ENCODE assay signal across 32 mouse cellular contexts in genomic region chr2:58520727-58521126, GRCm38 (mm10). TPM values are rescaled to one million over a fixed set of nuclear protein-coding genes. Genes with fewer than 3 reads are reported as not detected.
DNase-seq lines count a peak whose midpoint lies in the region; ATAC-seq and TF ChIP-seq lines count a peak whose summit lies in the region.
"Had no signal": no experiment of that assay in that cellular context is flagged by ENCODE, and none has a peak within 500 bp of the region (broad histone marks: within the 10 kb centered on the region; RNA-seq: fewer than 3 reads in every experiment).

No protein-coding gene starts in this region.

- intact Hi-C loops in heart, adult 2 months (cut with DNase I) = no loop called here

- TF ChIP-seq EP300 in heart, adult 2 months (IDR thresholded peaks at IDR 0.05; ENCODE audit: insufficient read depth, low read depth, low read length) = no peak
- TF ChIP-seq EP300 in stomach, postnatal 0 days (optimal IDR thresholded peaks at IDR 0.05) = no peak

- TF ChIP-seq CTCF in heart, adult 2 months (IDR thresholded peaks at IDR 0.05) = no peak
- no peak for TF ChIP-seq CTCF in intestine, postnatal 0 days (IDR thresholded peaks at IDR 0.05; ENCODE audit: low read depth)
- no peak for TF ChIP-seq CTCF in stomach, postnatal 0 days (IDR thresholded peaks at IDR 0.05; ENCODE audit: low read depth)

- H3K4me2 ChIP-seq in intestine, embryonic 14.5 days (ENCODE audit: low read length) = no peak overlapping the region
- H3K4me2 ChIP-seq in intestine, postnatal 0 days (replicated peaks; ENCODE audit: low read depth) = no peak overlapping the region
- H3K4me2 ChIP-seq in lung, embryonic 16.5 days (ENCODE audit: low read depth, low read length) = no peak overlapping the region
- no peak overlapping the region for H3K4me2 ChIP-seq in stomach, postnatal 0 days (replicated peaks; ENCODE audit: low read depth)
- no peak overlapping the region for H3K4me2 ChIP-seq in midbrain, embryonic 11.5 days
- H3K4me2 ChIP-seq: forebrain, embryonic 15.5 days; hindbrain, embryonic 13.5 days; liver, embryonic 15.5 days; neural tube, embryonic 13.5 days had no signal

- 84% methylated on average over 9 of the region's 9 CpGs for WGBS in heart, adult 2 months
- WGBS in intestine, embryonic 14.5 days = 72% methylated on average over 9 of the region's 9 CpGs
- 51% methylated on average over 9 of the region's 9 CpGs for WGBS in intestine, postnatal 0 days
- WGBS in lung, embryonic 16.5 days = 57% methylated on average over 9 of the region's 9 CpGs
- 42% methylated on average over 9 of the region's 9 CpGs for WGBS in stomach, postnatal 0 days
- WGBS in midbrain, embryonic 11.5 days = 94% methylated on average over 9 of the region's 9 CpGs

- no peak for TF ChIP-seq POLR2A in heart, adult 2 months (IDR thresholded peaks at IDR 0.05; ENCODE audit: insufficient read depth, low read depth, low read length)

- H3K9ac ChIP-seq in heart, adult 2 months (ENCODE audit: low read depth, low read length) = no peak overlapping the region
- H3K9ac ChIP-seq in intestine, embryonic 14.5 days (ENCODE audit: low read length) = no peak overlapping the region
- no peak overlapping the region for H3K9ac ChIP-seq in intestine, postnatal 0 days (ENCODE audit: low read depth, low read length)
- no peak overlapping the region for H3K9ac ChIP-seq in lung, embryonic 16.5 days (ENCODE audit: low read length)
- no peak overlapping the region for H3K9ac ChIP-seq in stomach, postnatal 0 days (ENCODE audit: low read length)
- no peak overlapping the region for H3K9ac ChIP-seq in midbrain, embryonic 11.5 days (ENCODE audit: low read length)
- H3K9ac ChIP-seq: forebrain, embryonic 15.5 days; hindbrain, embryonic 13.5 days; liver, embryonic 15.5 days; neural tube, embryonic 13.5 days had no signal

- DNase-seq in heart, adult 11 months = peak; percentile 48
- DNase-seq in heart, adult 2 months = no peak
- DNase-seq in intestine, embryonic 14.5 days (ENCODE audit: low spot score) = no peak
- no peak for DNase-seq in lung, postnatal 4 days
- no peak for DNase-seq in stomach, postnatal 0 days (ENCODE audit: low spot score)
- no peak for DNase-seq in midbrain, embryonic 11.5 days (ENCODE audit: low spot score, missing footprints)
- DNase-seq: adrenal gland, postnatal 25 days; cerebellum, adult 9-10 months; heart, postnatal 10 days; kidney, postnatal 36 days; layer of hippocampus, adult 9-11 months; liver; retina, postnatal 1 day; thymus, adult 18-20 months; thymus, postnatal 36 days had no signal

- no peaks in the 10 kb centered on the region for H3K27me3 ChIP-seq in heart, adult 2 months (ENCODE audit: control insufficient read depth, insufficient read depth, low read length)
- no peaks in the 10 kb centered on the region for H3K27me3 ChIP-seq in intestine, embryonic 14.5 days (replicated peaks; ENCODE audit: control insufficient read depth, insufficient read depth, low read length)
- H3K27me3 ChIP-seq in intestine, postnatal 0 days (replicated peaks; ENCODE audit: control insufficient read depth, insufficient read depth, low read length) = no peaks in the 10 kb centered on the region
- no peaks in the 10 kb centered on the region for H3K27me3 ChIP-seq in lung, embryonic 16.5 days (ENCODE audit: control insufficient read depth, insufficient read depth, low read depth, low read length)
- H3K27me3 ChIP-seq in stomach, postnatal 0 days (ENCODE audit: control insufficient read depth, insufficient read depth, low read length) = no peaks in the 10 kb centered on the region
- no peaks in the 10 kb centered on the region for H3K27me3 ChIP-seq in midbrain, embryonic 11.5 days (ENCODE audit: control insufficient read depth, insufficient read depth, low read length)
- H3K27me3 ChIP-seq: forebrain, embryonic 15.5 days; hindbrain, embryonic 13.5 days; liver, embryonic 15.5 days; neural tube, embryonic 13.5 days had no signal

- no peak overlapping the region for H3K4me3 ChIP-seq in heart, adult 2 months
- H3K4me3 ChIP-seq in intestine, embryonic 14.5 days (ENCODE audit: low read depth, low read length) = no peak overlapping the region
- H3K4me3 ChIP-seq in intestine, postnatal 0 days (ENCODE audit: low read depth, low read length) = no peak overlapping the region
- H3K4me3 ChIP-seq in lung, embryonic 16.5 days (ENCODE audit: low read length) = no peak overlapping the region
- no peak overlapping the region for H3K4me3 ChIP-seq in stomach, postnatal 0 days (ENCODE audit: low read depth, low read length)
- no peak overlapping the region for H3K4me3 ChIP-seq in midbrain, embryonic 11.5 days (ENCODE audit: low read depth, low read length)
- H3K4me3 ChIP-seq: forebrain, embryonic 15.5 days; hindbrain, embryonic 13.5 days; left cerebral cortex, adult 2 months; liver, embryonic 15.5 days; myocyte; neural tube, embryonic 13.5 days had no signal

- peaks cover 8% of the 10 kb centered on the region for H3K79me2 ChIP-seq in heart, adult 2 months (replicated peaks; ENCODE audit: control insufficient read depth, insufficient read depth, low read length)

- no peaks in the 10 kb centered on the region for H3K9me3 ChIP-seq in intestine, embryonic 14.5 days (ENCODE audit: control insufficient read depth, low read length)
- H3K9me3 ChIP-seq in intestine, postnatal 0 days (ENCODE audit: control insufficient read depth) = no peaks in the 10 kb centered on the region
- no peaks in the 10 kb centered on the region for H3K9me3 ChIP-seq in lung, embryonic 16.5 days (ENCODE audit: control insufficient read depth, low read length)
- H3K9me3 ChIP-seq in stomach, postnatal 0 days (ENCODE audit: control insufficient read depth, low read length) = no peaks in the 10 kb centered on the region
- H3K9me3 ChIP-seq in midbrain, embryonic 11.5 days (ENCODE audit: control insufficient read depth, low read length) = no peaks in the 10 kb centered on the region
- H3K9me3 ChIP-seq: forebrain, embryonic 15.5 days; hindbrain, embryonic 13.5 days; liver, embryonic 15.5 days; neural tube, embryonic 13.5 days had no signal

- H3K4me1 ChIP-seq in heart, adult 2 months (ENCODE audit: control insufficient read depth, insufficient read depth, low read length) = peaks cover 18% of the 10 kb centered on the region
- H3K4me1 ChIP-seq in intestine, embryonic 14.5 days (replicated peaks; ENCODE audit: control insufficient read depth, insufficient read depth, low read length) = peaks cover 13% of the 10 kb centered on the region; the same call in 1 of the 2 replicates
- H3K4me1 ChIP-seq in intestine, postnatal 0 days (replicated peaks; ENCODE audit: control insufficient read depth, insufficient read depth, low read length) = no peaks in the 10 kb centered on the region; the same call in 1 of the 2 replicates
- H3K4me1 ChIP-seq in lung, embryonic 16.5 days (replicated peaks; ENCODE audit: control insufficient read depth, insufficient read depth, low read length) = peaks cover 21% of the 10 kb centered on the region
- no peaks in the 10 kb centered on the region; the same call in 1 of the 2 replicates for H3K4me1 ChIP-seq in stomach, postnatal 0 days (replicated peaks; ENCODE audit: control insufficient read depth, insufficient read depth)
- H3K4me1 ChIP-seq in midbrain, embryonic 11.5 days (ENCODE audit: control insufficient read depth, insufficient read depth, low read length) = no peaks in the 10 kb centered on the region

- no peak overlapping the region for H3K27ac ChIP-seq in heart, adult 2 months
- H3K27ac ChIP-seq in intestine, embryonic 14.5 days (ENCODE audit: low read depth) = 0 out of 2 replicates have a peak overlapping the region, but pooled peaks have one; percentile 16
- H3K27ac ChIP-seq in intestine, postnatal 0 days (ENCODE audit: low read depth, low read length) = no peak overlapping the region
- H3K27ac ChIP-seq in lung, embryonic 16.5 days (ENCODE audit: low read length) = no peak overlapping the region
- no peak overlapping the region for H3K27ac ChIP-seq in stomach, postnatal 0 days (replicated peaks)
- H3K27ac ChIP-seq in midbrain, embryonic 11.5 days (ENCODE audit: low read depth, low read length) = no peak overlapping the region
- H3K27ac ChIP-seq: forebrain, embryonic 15.5 days; hindbrain, embryonic 13.5 days; left cerebral cortex, adult 2 months; liver, embryonic 15.5 days; macrophage; neural tube, embryonic 13.5 days had no signal

- ATAC-seq in intestine, embryonic 14.5 days (replicated peaks; ENCODE audit: low FRiP score, low TSS enrichment, low read depth) = no peak
- no peak for ATAC-seq in intestine, postnatal 0 days
- ATAC-seq in lung, embryonic 16.5 days (ENCODE audit: low read depth) = peak; percentile 50
- peak; percentile 42; the same call in 1 of the 2 replicates for ATAC-seq in stomach, postnatal 0 days (ENCODE audit: low FRiP score, low TSS enrichment)
- ATAC-seq in midbrain, embryonic 11.5 days (ENCODE audit: low FRiP score) = no peak
- ATAC-seq: forebrain, embryonic 15.5 days; midbrain, embryonic 16.5 days had no signal

- peaks cover 34% of the 10 kb centered on the region for H3K36me3 ChIP-seq in heart, adult 2 months (ENCODE audit: control insufficient read depth, insufficient read depth, low read length)
- H3K36me3 ChIP-seq in intestine, embryonic 14.5 days (ENCODE audit: control insufficient read depth, insufficient read depth, low read length) = no peaks in the 10 kb centered on the region
- H3K36me3 ChIP-seq in intestine, postnatal 0 days (ENCODE audit: control insufficient read depth, insufficient read depth) = no peaks in the 10 kb centered on the region
- H3K36me3 ChIP-seq in lung, embryonic 16.5 days (ENCODE audit: control insufficient read depth, insufficient read depth, low read length) = no peaks in the 10 kb centered on the region
- H3K36me3 ChIP-seq in stomach, postnatal 0 days (ENCODE audit: control insufficient read depth, insufficient read depth, low read length) = no peaks in the 10 kb centered on the region
- H3K36me3 ChIP-seq in midbrain, embryonic 11.5 days (ENCODE audit: control insufficient read depth, insufficient read depth, low read length) = no peaks in the 10 kb centered on the region
- H3K36me3 ChIP-seq: forebrain, embryonic 15.5 days; hindbrain, embryonic 13.5 days; liver, embryonic 15.5 days; neural tube, embryonic 13.5 days had no signal

RNA-seq across cellular contexts. Expression of gene Acvr1, which starts 46.2 kb away (rescaled TPM):
- 10 to 100 TPM; 14.6 to 15.7 TPM for total RNA-seq in heart, adult 2 months (2021)
- polyA plus RNA-seq in heart, adult 2 months (2012; rRNA removed) = 7.4 and 12.1 TPM in 2 replicates
- 8.0 and 8.2 TPM in 2 replicates for polyA plus RNA-seq in intestine, embryonic 14.5 days (2014; fragmentation: Nextera tagmentation; extraction: Ambion mirVana)
- 4.6 and 5.0 TPM in 2 replicates for polyA plus RNA-seq in intestine, postnatal 0 days (2015; fragmentation: Nextera tagmentation; extraction: Ambion mirVana)
- polyA plus RNA-seq in lung, embryonic 16.5 days (2015; fragmentation: Nextera tagmentation; extraction: Ambion mirVana) = 4.8 and 5.6 TPM in 2 replicates
- 5.0 and 5.1 TPM in 2 replicates for polyA plus RNA-seq in stomach, postnatal 0 days (2015; fragmentation: Nextera tagmentation; extraction: Ambion mirVana)
- 4.7 and 4.9 TPM in 2 replicates for polyA plus RNA-seq in midbrain, embryonic 11.5 days (2014; fragmentation: Nextera tagmentation; extraction: Ambion mirVana)

RNA-seq across cellular contexts. Expression of gene Upp2, which starts 46.4 kb away (rescaled TPM):
- total RNA-seq in heart, adult 2 months (2021) = 1 to 10 TPM; 2.2 to 3.3 TPM
- 3.0 and 5.1 TPM in 2 replicates for polyA plus RNA-seq in heart, adult 2 months (2012; rRNA removed)
- polyA plus RNA-seq in intestine, embryonic 14.5 days (2014; fragmentation: Nextera tagmentation; extraction: Ambion mirVana) = 9.0 and 9.1 TPM in 2 replicates
- polyA plus RNA-seq in intestine, postnatal 0 days (2015; fragmentation: Nextera tagmentation; extraction: Ambion mirVana) = 3.8 TPM in 2 replicates
- 6.6 and 7.4 TPM in 2 replicates for polyA plus RNA-seq in lung, embryonic 16.5 days (2015; fragmentation: Nextera tagmentation; extraction: Ambion mirVana)
- 5.2 and 6.1 TPM in 2 replicates for polyA plus RNA-seq in stomach, postnatal 0 days (2015; fragmentation: Nextera tagmentation; extraction: Ambion mirVana)
- 4.6 and 4.7 TPM in 2 replicates for polyA plus RNA-seq in midbrain, embryonic 11.5 days (2014; fragmentation: Nextera tagmentation; extraction: Ambion mirVana)

RNA-seq across cellular contexts. Expression of gene Gm17409, which starts 50.8 kb away (rescaled TPM):
- not detected for total RNA-seq in heart, adult 2 months (2021)
- polyA plus RNA-seq in heart, adult 2 months (2012; rRNA removed) = not detected in 2 replicates
- polyA plus RNA-seq in intestine, embryonic 14.5 days (2014; fragmentation: Nextera tagmentation; extraction: Ambion mirVana) = 0.19 TPM in 1 of 2 replicates, not detected in the other
- polyA plus RNA-seq in intestine, postnatal 0 days (2015; fragmentation: Nextera tagmentation; extraction: Ambion mirVana) = not detected in 2 replicates
- polyA plus RNA-seq in lung, embryonic 16.5 days (2015; fragmentation: Nextera tagmentation; extraction: Ambion mirVana) = not detected in 2 replicates
- not detected in 2 replicates for polyA plus RNA-seq in stomach, postnatal 0 days (2015; fragmentation: Nextera tagmentation; extraction: Ambion mirVana)
- polyA plus RNA-seq in midbrain, embryonic 11.5 days (2014; fragmentation: Nextera tagmentation; extraction: Ambion mirVana) = not detected in 2 replicates
- total RNA-seq: adrenal gland, postnatal 25 days; ES-E14; gastrocnemius, adult 18-20 months; gastrocnemius, postnatal 4 days; heart, postnatal 10 days; left cerebral cortex, adult 2 months; left cerebral cortex, postnatal 36 days had no signal
- polyA plus RNA-seq: embryonic facial prominence, embryonic 14.5 days; forebrain, embryonic 15.5 days; hindbrain, embryonic 13.5 days; kidney, embryonic 14.5 days; liver, embryonic 15.5 days; macrophage; midbrain, embryonic 16.5 days; myocyte; neural tube, embryonic 13.5 days; spleen, adult 2 months had no signal

Comparison
In these comparisons a context has a peak if more than half of its experiments do, and no peak if none do; other contexts are left out.
1. ATAC-seq: peak in lung, embryonic 16.5 days (single experiment) and stomach, postnatal 0 days (single experiment); none in intestine, embryonic 14.5 days (single experiment), intestine, postnatal 0 days (single experiment) and midbrain, embryonic 11.5 days (single experiment).